Mouse (Mus musculus) liver, embryonic 12.5 days (tissue): ENCODE measurements around the gene Rasl10b. TPM values are rescaled to one million over a fixed set of nuclear protein-coding genes. Genes with fewer than 3 reads are reported as not detected.

ENCODE experiments used
- polyA plus RNA-seq: library from polyadenylated mRNA; unstranded; fragments of >200 nt; fragmentation: Nextera tagmentation; extraction: Ambion mirVana; gene quantifications from 2 replicates; pipeline ENCODE4 v1.2.1, GENCODE M21; 2016

Rasl10b gene
- polyA plus RNA-seq, 1 experiment from 2014 or later, result 0.57 TPM

Other genes starting within 250 kb of the Rasl10b start
- not detected in 2 replicates for gene Slfn4, start 234.0 kb upstream of the Rasl10b start, polyA plus RNA-seq
- gene Slfn3, start 217.8 kb upstream of the Rasl10b start, polyA plus RNA-seq, result 0.97 and 1.3 TPM in 2 replicates
- gene Slfn14, start 122.4 kb upstream of the Rasl10b start, polyA plus RNA-seq, result 14.5 and 15.6 TPM in 2 replicates
- gene Ap2b1, start 110.1 kb upstream of the Rasl10b start, polyA plus RNA-seq, result 32.8 and 33.4 TPM in 2 replicates
- gene Pex12, start 106.6 kb upstream of the Rasl10b start, polyA plus RNA-seq, result 8.2 and 8.3 TPM in 2 replicates
- gene Gas2l2, start 20.3 kb downstream of the Rasl10b start, polyA plus RNA-seq, result not detected in 2 replicates
- 0.22 and 0.70 TPM in 2 replicates for gene 1700020L24Rik, start 28.5 kb downstream of the Rasl10b start, polyA plus RNA-seq
- 0.24 and 0.31 TPM in 2 replicates for gene Mmp28, start 53.9 kb downstream of the Rasl10b start, polyA plus RNA-seq
- 5.7 and 6.1 TPM in 2 replicates for gene Taf15, start 63.9 kb downstream of the Rasl10b start, polyA plus RNA-seq
- not detected in 2 replicates for gene Heatr9, start 113.0 kb downstream of the Rasl10b start, polyA plus RNA-seq
- gene Ccl5, start 121.4 kb downstream of the Rasl10b start, polyA plus RNA-seq, result 0.33 TPM in 1 of 2 replicates, not detected in the other
- 9.7 and 11.9 TPM in 2 replicates for gene Ccl9, start 169.5 kb downstream of the Rasl10b start, polyA plus RNA-seq
- 8.0 and 8.8 TPM in 2 replicates for gene Ccl6, start 183.9 kb downstream of the Rasl10b start, polyA plus RNA-seq
- gene Rpl9-ps1, start 236.5 kb downstream of the Rasl10b start, polyA plus RNA-seq, result not detected in 2 replicates
- 1.6 and 2.0 TPM in 2 replicates for gene Ccl3, start 240.2 kb downstream of the Rasl10b start, polyA plus RNA-seq